Mouse (Mus musculus) MEL (cell line): ENCODE results near the gene Dgkz. TPM values are rescaled to one million over a fixed set of nuclear protein-coding genes. Genes with fewer than 3 reads are reported as not detected.
A peak's percentile ranks its signal among the peaks of the same experiment; 100 is the strongest.

Source experiments
- DNase-seq: peaks from one replicate; pipeline ENCODE4 v3.0.0; 2011; ENCODE audit warnings: low read depth, low spot score
- H3K27ac ChIP-seq: 2 replicates; pipeline ENCODE4 v1.5.1; 2012; ENCODE audit warnings: low read depth, mild to moderate bottlenecking, control low read depth, low read length, moderate library complexity; ENCODE audit not compliant: control insufficient read depth
- H3K27me3 ChIP-seq, 2 experiments: fragments of 150-350 bp in 1 of 2; sonication (generic) in 1 of 2; 2 replicates each; pipeline ENCODE4 v1.6.1; 2012; ENCODE audit warnings: low read length in 2 of 2, mild to moderate bottlenecking in 2 of 2, improper control_type of control experiment in 1 of 2, moderate library complexity in 1 of 2; ENCODE audit not compliant: insufficient read depth in 2 of 2, control insufficient read depth in 1 of 2
- H3K36me3 ChIP-seq, 2 experiments: 2 replicates each; pipeline ENCODE4 v1.6.1; 2012 to 2014; ENCODE audit warnings: low read length in 2 of 2, improper control_type of control experiment in 1 of 2, inconsistent platforms in 1 of 2, mild to moderate bottlenecking in 1 of 2; ENCODE audit not compliant: insufficient read depth in 2 of 2, control insufficient read depth in 1 of 2
- H3K4me1 ChIP-seq, 2 experiments: fragments of 150-350 bp in 1 of 2; sonication (generic) in 1 of 2; 2 replicates each; pipeline ENCODE4 v1.6.1; 2012; ENCODE audit warnings: low read length in 2 of 2, improper control_type of control experiment in 1 of 2, mild to moderate bottlenecking in 1 of 2; ENCODE audit not compliant: insufficient read depth in 2 of 2, control insufficient read depth in 1 of 2
- H3K4me3 ChIP-seq, 2 experiments: fragments of 150-350 bp in 1 of 2; sonication (generic) in 1 of 2; 2 replicates each; pipeline ENCODE4 v1.5.1; 2012; ENCODE audit warnings: low read depth in 2 of 2, low read length in 2 of 2, mild to moderate bottlenecking in 2 of 2, moderate library complexity in 2 of 2, control low read depth in 1 of 2, improper control_type of control experiment in 1 of 2; ENCODE audit not compliant: control insufficient read depth in 1 of 2, insufficient read depth in 1 of 2
- H3K79me2 ChIP-seq: 2 replicates; pipeline ENCODE4 v1.6.1; 2012; ENCODE audit warnings: mild to moderate bottlenecking, low read length, moderate library complexity; ENCODE audit not compliant: control insufficient read depth, poor library complexity, insufficient read depth
- H3K9ac ChIP-seq: 2 replicates; pipeline ENCODE4 v1.6.1; 2012; ENCODE audit warnings: low read depth, mild to moderate bottlenecking, control low read depth, low read length, moderate library complexity; ENCODE audit not compliant: control insufficient read depth, poor library complexity, severe bottlenecking
- H3K9me3 ChIP-seq: fragments of 150-350 bp; sonication (generic); replicated peaks from 2 replicates; pipeline ENCODE4 v1.6.1; 2012; ENCODE audit warnings: mild to moderate bottlenecking, low read length, improper control_type of control experiment, moderate library complexity; ENCODE audit not compliant: insufficient read depth
- BHLHE40 ChIP-seq: IDR thresholded peaks from 2 replicates; pipeline ENCODE4 v1.6.1; 2012; ENCODE audit warnings: low read depth, mild to moderate bottlenecking, inconsistent platforms, low read length, improper control_type of control experiment, borderline replicate concordance
- CHD1 ChIP-seq: IDR thresholded peaks from 2 replicates; pipeline ENCODE4 v1.6.1; 2012; ENCODE audit warnings: low read depth, mild to moderate bottlenecking, inconsistent platforms, low read length, improper control_type of control experiment
- CHD2 ChIP-seq: IDR thresholded peaks from 2 replicates; pipeline ENCODE4 v1.6.1; 2011; ENCODE audit warnings: low read length, improper control_type of control experiment
- ELF1 ChIP-seq: IDR thresholded peaks from 2 replicates; pipeline ENCODE4 v1.6.1; 2014; ENCODE audit warnings: low read depth, mild to moderate bottlenecking, inconsistent platforms, low read length, improper control_type of control experiment, moderate library complexity
- GABPA ChIP-seq: IDR thresholded peaks from 2 replicates; pipeline ENCODE4 v1.6.1; 2012; ENCODE audit warnings: low read depth, mild to moderate bottlenecking, inconsistent platforms, low read length, improper control_type of control experiment, moderate library complexity
- GATA1 ChIP-seq: IDR thresholded peaks from 2 replicates; pipeline ENCODE4 v1.6.1; 2011; ENCODE audit warnings: low read depth, low read length, improper control_type of control experiment
- HCFC1 ChIP-seq: IDR thresholded peaks from 2 replicates; pipeline ENCODE4 v1.6.1; 2012; ENCODE audit warnings: low read depth, mild to moderate bottlenecking, inconsistent platforms, low read length, improper control_type of control experiment, moderate library complexity
- JUND ChIP-seq: IDR thresholded peaks from 2 replicates; pipeline ENCODE4 v1.6.1; 2011; ENCODE audit warnings: low read depth, mild to moderate bottlenecking, improper control_type of control experiment, low read length
- MAX ChIP-seq: IDR thresholded peaks from 2 replicates; pipeline ENCODE4 v1.6.1; 2011; ENCODE audit warnings: low read length, improper control_type of control experiment
- MAZ ChIP-seq: IDR thresholded peaks from 2 replicates; pipeline ENCODE4 v1.6.1; 2012; ENCODE audit warnings: low read depth, mild to moderate bottlenecking, inconsistent platforms, low read length, improper control_type of control experiment
- MEF2A ChIP-seq: IDR thresholded peaks from 2 replicates; pipeline ENCODE4 v1.6.1; 2014; ENCODE audit warnings: low read depth, mild to moderate bottlenecking, inconsistent platforms, low read length, improper control_type of control experiment; ENCODE audit not compliant: poor library complexity, insufficient replicate concordance, severe bottlenecking; ENCODE audit errors: extremely low read depth
- MXI1 ChIP-seq: IDR thresholded peaks from 2 replicates; pipeline ENCODE4 v1.6.1; 2011; ENCODE audit warnings: mild to moderate bottlenecking, low read depth, low read length, improper control_type of control experiment
- MYB ChIP-seq: IDR thresholded peaks from 2 replicates; pipeline ENCODE4 v1.6.1; 2011; ENCODE audit warnings: mild to moderate bottlenecking, low read depth, low read length, improper control_type of control experiment
- NRF1 ChIP-seq: IDR thresholded peaks from 2 replicates; pipeline ENCODE4 v1.6.1; 2014; ENCODE audit warnings: low read depth, mild to moderate bottlenecking, inconsistent platforms, low read length, improper control_type of control experiment, moderate library complexity; ENCODE audit not compliant: poor library complexity, insufficient read depth, severe bottlenecking
- POLR2A ChIP-seq, 2 experiments: IDR thresholded peaks; 2 replicates each; pipeline ENCODE4 v1.6.1; 2011 to 2012; ENCODE audit warnings: low read length in 2 of 2, mild to moderate bottlenecking in 2 of 2, control low read depth in 1 of 2, improper control_type of control experiment in 1 of 2, low read depth in 1 of 2, moderate library complexity in 1 of 2; ENCODE audit not compliant: control insufficient read depth in 1 of 2, insufficient read depth in 1 of 2, poor library complexity in 1 of 2
- POLR2AphosphoS2 ChIP-seq: IDR thresholded peaks from 2 replicates; pipeline ENCODE4 v1.6.1; 2011; ENCODE audit warnings: low read length, improper control_type of control experiment
- RAD21 ChIP-seq: IDR thresholded peaks from 2 replicates; pipeline ENCODE4 v1.6.1; 2011; ENCODE audit warnings: mild to moderate bottlenecking, low read depth, low read length, improper control_type of control experiment
- RCOR1 ChIP-seq: IDR thresholded peaks from 2 replicates; pipeline ENCODE4 v1.6.1; 2012; ENCODE audit warnings: low read depth, mild to moderate bottlenecking, inconsistent platforms, low read length, improper control_type of control experiment
- SIN3A ChIP-seq: IDR thresholded peaks from 2 replicates; pipeline ENCODE4 v1.6.1; 2012; ENCODE audit warnings: low read length, improper control_type of control experiment, inconsistent platforms
- SMC3 ChIP-seq: IDR thresholded peaks from 2 replicates; pipeline ENCODE4 v1.6.1; 2011; ENCODE audit warnings: low read depth, low read length, improper control_type of control experiment
- USF2 ChIP-seq, 2 experiments: IDR thresholded peaks; 2 replicates each; pipeline ENCODE4 v1.6.1; 2011 to 2012; ENCODE audit warnings: improper control_type of control experiment in 2 of 2, low read length in 2 of 2, borderline replicate concordance in 1 of 2, inconsistent platforms in 1 of 2, low read depth in 1 of 2, mild to moderate bottlenecking in 1 of 2; ENCODE audit not compliant: insufficient read depth in 1 of 2
- ZC3H11A ChIP-seq: IDR thresholded peaks from 2 replicates; pipeline ENCODE4 v1.6.1; 2012; ENCODE audit warnings: low read depth, mild to moderate bottlenecking, inconsistent platforms, low read length, improper control_type of control experiment
- ZKSCAN1 ChIP-seq: IDR thresholded peaks from 2 replicates; pipeline ENCODE4 v1.6.1; 2012; ENCODE audit warnings: low read depth, mild to moderate bottlenecking, inconsistent platforms, low read length, improper control_type of control experiment, moderate library complexity
- ZMIZ1 ChIP-seq: IDR thresholded peaks from 2 replicates; pipeline ENCODE4 v1.6.1; 2012; ENCODE audit warnings: low read depth, mild to moderate bottlenecking, inconsistent platforms, low read length, improper control_type of control experiment, moderate library complexity
- ZNF384 ChIP-seq: IDR thresholded peaks from 2 replicates; pipeline ENCODE4 v1.6.1; 2012; ENCODE audit warnings: low read depth, mild to moderate bottlenecking, inconsistent platforms, low read length, improper control_type of control experiment
- polyA plus RNA-seq, 2 experiments: library from polyadenylated mRNA; stranded (reverse) in 1 of 2; unstranded in 1 of 2; fragments of >175 nt in 1 of 2; fragments of >200 nt in 1 of 2; gene quantifications; 2 replicates each; pipeline versions ENCODE4 v1.2.1 to v1.2.4; 2012; ENCODE audit warnings: low replicate concordance in 2 of 2, low read depth in 1 of 2; ENCODE audit not compliant: insufficient read length in 2 of 2, insufficient read depth in 1 of 2, missing spikeins in 1 of 2
- total RNA-seq: library from RNA; depleted of rRNA; stranded (reverse); fragments of 300-350 nt; gene quantifications from 2 replicates; pipeline ENCODE4 v1.2.3, GENCODE M21; 2012

Gene Dgkz
- total and polyA plus RNA-seq, 3 experiments: 65.6 to 165 TPM; not detected in 1

DNA sequence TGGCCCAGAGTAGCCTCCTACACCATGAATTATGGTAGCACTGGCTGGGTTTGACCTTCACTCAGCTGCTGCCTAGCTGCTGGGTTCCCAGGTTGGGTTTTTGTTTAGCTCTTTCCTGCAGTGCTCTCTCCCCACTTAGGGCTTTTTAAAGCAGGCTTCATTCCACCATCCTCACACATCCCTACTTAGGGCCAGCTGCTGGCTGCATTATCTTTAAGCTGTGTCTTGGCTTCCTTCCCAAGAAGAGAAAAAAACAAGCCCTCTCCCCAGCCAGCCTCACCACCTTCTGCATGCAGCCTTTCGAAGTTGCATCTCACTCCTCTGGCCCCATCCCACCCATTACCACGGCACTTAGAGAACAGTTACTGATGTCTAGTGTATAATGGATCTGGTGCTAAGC lies 2.9 kb upstream of the Dgkz start:
- Histone ChIP-seq H3K79me2 (no peaks in the 10 kb centered on the region), H3K36me3 (no peaks in the 10 kb centered on the region; a peak in 1 of 4 replicates), H3K27ac (no peak overlapping the region), H3K9ac (no peak overlapping the region), H3K4me1 (peaks cover 7% of the 10 kb centered on the region in 2 experiments), H3K9me3 (no peaks in the 10 kb centered on the region), H3K27me3 (no peaks in the 10 kb centered on the region), H3K4me3 (no peak overlapping the region)
- TF ChIP-seq SIN3A (no peak), ZNF384 (peak; percentile 64)
- peak; percentile 22 for DNase-seq

DNA sequence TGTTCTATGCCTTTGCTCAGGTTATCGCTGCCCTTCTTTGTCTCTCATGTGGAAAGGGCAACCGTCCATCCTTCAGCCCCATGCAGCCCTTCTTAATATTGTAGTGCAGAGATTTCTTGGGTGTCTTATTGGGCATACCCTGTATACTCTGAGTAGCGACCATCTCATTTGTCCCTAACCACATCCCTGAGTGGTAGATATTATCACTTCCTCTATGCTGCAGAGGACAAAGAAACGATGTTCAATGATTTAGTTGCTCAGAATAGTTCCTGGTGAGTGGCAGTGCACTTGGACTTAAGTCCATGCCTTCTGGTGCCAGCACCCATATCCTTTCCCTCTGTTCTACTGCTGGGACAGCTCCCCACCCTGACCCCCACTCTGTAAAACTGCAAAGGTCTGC lies 2.3 kb upstream of the Dgkz start:
- Histone ChIP-seq H3K4me3 (no peak overlapping the region), H3K9ac (no peak overlapping the region), H3K79me2 (no peaks in the 10 kb centered on the region), H3K27ac (no peak overlapping the region), H3K4me1 (peaks cover 7% of the 10 kb centered on the region in 2 experiments), H3K27me3 (no peaks in the 10 kb centered on the region), H3K9me3 (no peaks in the 10 kb centered on the region), H3K36me3 (no peaks in the 10 kb centered on the region; a peak in 1 of 4 replicates)
- TF ChIP-seq GABPA (no peak), USF2 (IDR thresholded peaks at IDR 0.05; ENCODE audit: borderline replicate concordance in 1 of 2, insufficient read depth in 1 of 2, low read depth in 1 of 2, low read length in 2 of 2) (no peak), JUND (no peak), ELF1 (no peak), RCOR1 (peak; percentile 55), GATA1 (0 out of 2 replicates have a peak, but pooled peaks have one; percentile 24), SMC3 (no peak)
- peak; percentile 25 for DNase-seq

DNA sequence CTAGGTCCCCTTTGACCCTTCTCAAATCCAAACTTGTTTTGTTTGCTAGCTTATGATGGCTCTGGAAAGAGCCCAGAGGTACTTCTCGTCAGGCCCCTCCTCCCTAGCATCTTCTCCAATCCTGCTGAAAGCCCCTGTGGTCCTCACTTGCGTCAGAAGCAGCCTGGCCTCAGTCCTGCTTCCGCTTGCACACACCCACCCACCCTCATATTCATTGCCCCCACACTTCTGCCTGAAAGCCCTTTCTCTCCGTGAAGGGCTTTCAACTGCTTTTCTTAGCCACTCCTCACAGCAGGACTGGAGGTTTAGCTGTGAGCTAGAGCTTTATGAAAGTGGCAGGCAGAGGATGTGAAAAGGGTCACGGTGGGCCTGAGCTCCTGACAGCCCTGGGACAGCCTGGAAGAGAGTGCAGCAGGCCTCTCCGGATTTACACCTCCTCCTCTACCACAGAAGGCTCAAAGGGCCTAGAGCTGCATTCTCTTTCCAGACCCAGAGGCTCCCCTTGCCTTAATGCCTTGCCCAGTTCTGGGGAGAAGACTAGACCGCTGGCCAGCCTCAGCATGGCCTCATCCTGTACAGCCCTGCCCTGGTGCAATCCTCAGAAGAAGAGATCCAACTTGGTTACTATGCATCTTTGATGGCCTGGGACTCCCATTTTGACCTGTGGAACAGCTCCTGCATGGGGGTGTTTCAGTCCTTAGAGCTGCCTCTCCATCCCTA lies 2.1 kb downstream of the Dgkz start:
- no peak for DNase-seq
- peaks cover 6 to 7% of the 10 kb centered on the region in 2 experiments for H3K4me1 ChIP-seq
- TF ChIP-seq BHLHE40 (no peak), POLR2A (IDR thresholded peaks at IDR 0.05; ENCODE audit: control insufficient read depth in 1 of 2, insufficient read depth in 1 of 2, low read depth in 1 of 2, low read length in 2 of 2, poor library complexity in 1 of 2) (no peak), ZKSCAN1 (no peak), USF2 (IDR thresholded peaks at IDR 0.05; ENCODE audit: borderline replicate concordance in 1 of 2, insufficient read depth in 1 of 2, low read depth in 1 of 2, low read length in 2 of 2) (no peak), RCOR1 (no peak), CHD2 (no peak), MYB (no peak), ZMIZ1 (no peak), HCFC1 (no peak), RAD21 (no peak), ZC3H11A (no peak), MAX (no peak), MAZ (no peak), MEF2A (no peak), SMC3 (no peak), NRF1 (no peak), CHD1 (no peak), POLR2AphosphoS2 (no peak), MXI1 (no peak)
- TF ChIP-seq, all 39 proteins: peak for 0

More for the DNA sequence above, 2.1 kb downstream of the Dgkz start:
- H3K27me3 ChIP-seq: peaks cover 1 to 5% of the 10 kb centered on the region in 2 experiments; a peak in 2 of 4 replicates
- H3K9ac ChIP-seq: no peak overlapping the region
- H3K4me3 ChIP-seq: no peak overlapping the region
- no peaks in the 10 kb centered on the region for H3K9me3 ChIP-seq
- H3K36me3 ChIP-seq: peaks cover 0 to 7% of the 10 kb centered on the region in 2 experiments; a peak in 2 of 4 replicates
- H3K27ac ChIP-seq: no peak overlapping the region
- H3K79me2 ChIP-seq: no peaks in the 10 kb centered on the region
